In the genomic region with DNA sequence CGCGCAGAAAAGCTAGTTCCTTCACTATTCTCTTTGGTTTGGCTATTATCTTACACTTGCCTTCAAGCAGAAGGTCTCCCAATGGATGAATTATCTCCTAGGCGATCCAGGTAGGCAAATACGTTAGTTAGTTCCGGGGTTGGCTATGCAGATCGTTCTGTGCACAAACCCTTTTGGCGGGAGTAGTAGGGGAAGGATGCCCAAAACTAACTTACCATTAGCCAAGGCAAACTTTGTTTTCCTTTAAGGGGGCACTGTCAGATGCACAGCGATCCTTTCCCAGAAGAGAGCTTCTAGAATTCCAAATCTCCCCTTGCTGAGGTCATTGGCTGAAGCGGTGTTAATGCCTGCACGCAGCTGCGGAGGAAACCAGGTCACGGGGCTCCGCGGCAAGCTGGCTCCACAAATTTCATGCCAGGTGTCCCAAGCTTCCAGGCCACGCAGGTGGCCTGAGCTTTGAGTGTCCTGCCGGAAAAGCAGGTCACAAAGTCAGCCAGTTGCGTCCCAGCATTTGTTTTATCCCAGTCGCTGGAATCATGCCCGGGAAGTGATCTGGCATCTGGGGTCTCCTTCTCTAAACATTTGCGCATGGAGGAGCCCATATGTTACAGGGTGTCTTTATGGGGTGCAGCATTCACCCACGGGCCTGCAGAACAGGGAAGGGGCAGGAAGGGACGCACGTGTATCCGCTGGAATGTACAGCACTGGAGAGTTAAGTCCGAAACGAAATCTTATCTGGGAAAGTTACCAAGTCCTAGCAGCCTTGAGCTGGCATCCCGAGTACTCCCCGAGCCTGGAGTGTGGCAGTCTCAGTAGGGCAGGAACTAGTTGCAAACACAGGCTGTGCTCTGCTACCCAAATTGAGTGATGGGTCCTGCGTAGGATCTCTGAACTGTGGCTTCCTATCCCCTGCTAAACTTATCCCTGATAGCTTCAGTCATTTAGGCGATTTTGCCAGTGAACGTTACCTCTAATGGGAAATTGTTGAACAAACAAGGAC, we compare ENCODE assay signal across 10 mouse cellular contexts. TPM values are rescaled to one million over a fixed set of nuclear protein-coding genes. Genes with fewer than 3 reads are reported as not detected.
A peak's percentile ranks its signal among the peaks of the same experiment; 100 is the strongest.
DNase-seq lines count a peak whose midpoint lies in the region; ATAC-seq and TF ChIP-seq lines count a peak whose summit lies in the region.
"Had no signal": no experiment of that assay in that cellular context is flagged by ENCODE, and none has a peak within 500 bp of the region (broad histone marks: within the 10 kb centered on the region; RNA-seq: fewer than 3 reads in every experiment).

No protein-coding gene starts in this region.

- H3ac ChIP-seq in myocyte (ENCODE audit: control insufficient read depth, insufficient read length) = no peak overlapping the region

- intact Hi-C loops in left cerebral cortex, postnatal 36 days (cut with DNase I) = loop anchor here (10.0 kb wide), 3 partner anchors 255 to 1065 kb away; no protein-coding TSS in a partner anchor

- WGBS in kidney, postnatal 0 days = 2% methylated on average over 31 of the region's 31 CpGs
- 4% methylated on average over 31 of the region's 31 CpGs for WGBS in kidney, adult 2 months
- 2% methylated on average over 31 of the region's 31 CpGs for WGBS in heart, embryonic 16.5 days

- no peak for TF ChIP-seq CTCF in kidney, postnatal 0 days (IDR thresholded peaks at IDR 0.05; ENCODE audit: low read depth)
- TF ChIP-seq CTCF in kidney, adult 2 months (conservative IDR thresholded peaks at IDR 0.05; ENCODE audit: insufficient read depth, insufficient read length, low read depth, low read length) = no peak

- DNase-seq in kidney, postnatal 0 days (ENCODE audit: low spot score) = no peak
- no peak for DNase-seq in kidney, adult 2 months
- peak; percentile 82 to 83 for DNase-seq in cerebellum, postnatal 10 days
- DNase-seq in layer of hippocampus, adult 9-10 months (ENCODE audit: low spot score) = no peak
- no peak for DNase-seq in gastrocnemius, postnatal 10 days
- DNase-seq in left cerebral cortex, postnatal 36 days (ENCODE audit: low spot score in 2 of 2) = no peak

- peaks cover 61% of the 10 kb centered on the region for H3K27me3 ChIP-seq in kidney, postnatal 0 days (ENCODE audit: insufficient read depth, low read length)
- H3K27me3 ChIP-seq in kidney, adult 2 months (replicated peaks; ENCODE audit: control insufficient read depth, insufficient read depth, low read length) = peaks cover 7% of the 10 kb centered on the region
- H3K27me3 ChIP-seq in heart, embryonic 16.5 days (ENCODE audit: control insufficient read depth, insufficient read depth, low read length) = peaks cover 60% of the 10 kb centered on the region
- no peaks in the 10 kb centered on the region for H3K27me3 ChIP-seq in myocyte (ENCODE audit: control insufficient read depth, insufficient read depth, insufficient read length)

- H3K79me2 ChIP-seq in myocyte (ENCODE audit: control insufficient read depth, insufficient read depth) = no peaks in the 10 kb centered on the region

- peaks cover 3% of the 10 kb centered on the region; the same call in 1 of the 2 replicates for H3K4me1 ChIP-seq in kidney, postnatal 0 days (replicated peaks; ENCODE audit: insufficient read depth, low read length)
- no peaks in the 10 kb centered on the region for H3K4me1 ChIP-seq in kidney, adult 2 months (ENCODE audit: control insufficient read depth, insufficient read depth, low read length)
- H3K4me1 ChIP-seq in heart, embryonic 16.5 days (ENCODE audit: control insufficient read depth, insufficient read depth, low read length) = peaks cover 19% of the 10 kb centered on the region

- H3K9me3 ChIP-seq in kidney, postnatal 0 days (replicated peaks; ENCODE audit: low read length) = no peaks in the 10 kb centered on the region
- no peaks in the 10 kb centered on the region for H3K9me3 ChIP-seq in heart, embryonic 16.5 days (replicated peaks; ENCODE audit: control insufficient read depth, low read length)

- ATAC-seq in kidney, postnatal 0 days (replicated peaks; ENCODE audit: low FRiP score, low read depth) = no peak
- ATAC-seq in heart, embryonic 16.5 days (replicated peaks; ENCODE audit: extremely low read depth, insufficient read depth, low FRiP score) = no peak
- ATAC-seq: Patski had no signal

- no peak overlapping the region for H3K9ac ChIP-seq in kidney, postnatal 0 days (ENCODE audit: low read depth, low read length)
- no peak overlapping the region for H3K9ac ChIP-seq in heart, embryonic 16.5 days (ENCODE audit: low read length)

- no peak overlapping the region for H3K4me3 ChIP-seq in kidney, postnatal 0 days (replicated peaks; ENCODE audit: low read depth, low read length)
- no peak overlapping the region for H3K4me3 ChIP-seq in kidney, adult 2 months (ENCODE audit: insufficient read depth, low read depth, low read length)
- peak overlapping the region; percentile 40 for H3K4me3 ChIP-seq in heart, embryonic 16.5 days (ENCODE audit: low read length)
- no peak overlapping the region for H3K4me3 ChIP-seq in myocyte
- H3K4me3 ChIP-seq: megakaryocyte, embryonic 14.5 days had no signal

- H3K4me2 ChIP-seq in kidney, postnatal 0 days (ENCODE audit: low read length) = peak overlapping the region; percentile 21; the same call in 1 of the 2 replicates
- peak overlapping the region; percentile 62 for H3K4me2 ChIP-seq in heart, embryonic 16.5 days (ENCODE audit: low read depth, low read length)
- peak overlapping the region; percentile 18 for H3K4me2 ChIP-seq in myocyte (ENCODE audit: low read depth)

- no peaks in the 10 kb centered on the region for H3K36me3 ChIP-seq in kidney, postnatal 0 days (ENCODE audit: insufficient read depth, low read length)
- H3K36me3 ChIP-seq in kidney, adult 2 months (ENCODE audit: control insufficient read depth, insufficient read depth, low read length) = no peaks in the 10 kb centered on the region
- no peaks in the 10 kb centered on the region for H3K36me3 ChIP-seq in heart, embryonic 16.5 days (ENCODE audit: control insufficient read depth, insufficient read depth)
- no peaks in the 10 kb centered on the region for H3K36me3 ChIP-seq in myocyte (ENCODE audit: control insufficient read depth, insufficient read depth)

- no peak overlapping the region for H3K27ac ChIP-seq in kidney, postnatal 0 days
- no peak overlapping the region for H3K27ac ChIP-seq in kidney, adult 2 months (ENCODE audit: insufficient read depth, low read depth, low read length)
- H3K27ac ChIP-seq in heart, embryonic 16.5 days (ENCODE audit: low read length) = no peak overlapping the region

- TF ChIP-seq POLR2A in kidney, adult 2 months (IDR thresholded peaks at IDR 0.05; ENCODE audit: low read depth, low read length) = no peak
- TF ChIP-seq POLR2A in myocyte (IDR thresholded peaks at IDR 0.05; ENCODE audit: insufficient read length, low read depth) = no peak

TF ChIP-seq in myocyte, 11 proteins besides CTCF, POLR2A, EP300 and RAD21:
- TF ChIP-seq MYOG (IDR thresholded peaks at IDR 0.05; ENCODE audit: control insufficient read depth in 1 of 3, insufficient read depth in 1 of 3, insufficient read length in 2 of 3, low read depth in 2 of 3) (no peak), SRF (IDR thresholded peaks at IDR 0.05; ENCODE audit: control insufficient read depth, insufficient read length, low read depth) (no peak), TCF12 (IDR thresholded peaks at IDR 0.05; ENCODE audit: insufficient read depth, poor library complexity, severe bottlenecking) (no peak), E2F4 (IDR thresholded peaks at IDR 0.05; ENCODE audit: insufficient read depth) (no peak), POLR2AphosphoS2 (IDR thresholded peaks at IDR 0.05; ENCODE audit: insufficient read length, low read depth) (no peak), MYOD1 (IDR thresholded peaks at IDR 0.05; ENCODE audit: control insufficient read depth in 1 of 3, insufficient read length in 2 of 3, low read depth in 2 of 3) (no peak), MAX (IDR thresholded peaks at IDR 0.05; ENCODE audit: low read depth) (no peak), USF1 (IDR thresholded peaks at IDR 0.05; ENCODE audit: low read depth) (no peak), REST (IDR thresholded peaks at IDR 0.05; ENCODE audit: insufficient read depth, insufficient read length) (no peak), CEBPB (IDR thresholded peaks at IDR 0.05; ENCODE audit: insufficient read depth, poor library complexity, severe bottlenecking) (no peak), TCF3 (IDR thresholded peaks at IDR 0.05; ENCODE audit: insufficient read length, low read depth) (no peak)
TF ChIP-seq in myocyte: peak in this region for 0.

RNA-seq across cellular contexts. Expression of a gene that starts 22.5 kb away (rescaled TPM):
- 0.04 TPM in 1 of 2 replicates, not detected in the other for polyA plus RNA-seq in kidney, postnatal 0 days (2015; fragmentation: Nextera tagmentation; extraction: Ambion mirVana)
- polyA plus RNA-seq in kidney, adult 2 months (2012; rRNA removed) = 0.03 TPM in 2 replicates
- polyA plus RNA-seq in heart, embryonic 16.5 days (2015; fragmentation: Nextera tagmentation; extraction: Ambion mirVana) = 0.11 TPM in 1 of 2 replicates, not detected in the other
- 1.5 TPM for polyA plus RNA-seq in myocyte (2012; fragmentation: generic; extraction: Trizol)
- total RNA-seq in gastrocnemius, postnatal 10 days (2021) = 1 to 10 TPM; 1.1 to 1.7 TPM
- 10 to 100 TPM; 34.4 to 35.6 TPM for total RNA-seq in left cerebral cortex, postnatal 36 days (2021)

Comparison
In these comparisons a context has a peak if more than half of its experiments do, and no peak if none do; other contexts are left out.
1. DNase-seq: peak in cerebellum, postnatal 10 days (2 of 2); none in kidney, postnatal 0 days (single experiment), kidney, adult 2 months (single experiment), layer of hippocampus, adult 9-10 months (single experiment), gastrocnemius, postnatal 10 days (single experiment) and left cerebral cortex, postnatal 36 days (0 of 2).
2. Peak in every context shown above with its lines, with median percentiles within 50 percentile points of each other: H3K4me2 ChIP-seq.